Mouse (Mus musculus): ENCODE data around the gene D11Wsu47e. TPM values are rescaled to one million over a fixed set of nuclear protein-coding genes. Genes with fewer than 3 reads are reported as not detected.

The D11Wsu47e gene
- total RNA-seq, 2 experiments from 2014 or later, result 11.8 to 21.7 TPM

GRCm38 (mm10) chr11:113691318-113691717 lies 7.1 kb downstream of the D11Wsu47e start:
- no peak for ATAC-seq (replicated peaks; ENCODE audit: low FRiP score, low TSS enrichment, poor library complexity, severe bottlenecking)

DNA sequence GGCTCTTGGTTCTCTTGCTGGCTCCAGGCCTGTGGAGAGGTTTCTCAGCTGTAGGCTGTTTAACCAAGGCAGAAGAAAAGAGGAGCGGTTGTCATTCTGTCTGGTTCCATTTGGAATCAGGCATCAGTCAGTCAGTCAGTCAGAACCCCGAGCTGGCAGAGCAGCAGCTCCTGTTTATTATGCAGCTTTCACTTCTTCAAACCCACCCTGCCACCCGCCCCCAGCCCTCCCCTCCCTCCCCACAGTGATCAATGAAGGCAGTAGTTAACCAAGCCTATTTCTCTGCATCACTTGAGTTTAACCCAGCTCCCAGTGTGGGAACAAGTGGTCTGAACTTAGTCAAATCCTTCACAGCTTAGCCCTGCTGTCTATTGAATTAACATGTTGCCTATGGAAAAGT lies 7.6 kb downstream of the D11Wsu47e start:
- ATAC-seq (replicated peaks; ENCODE audit: low FRiP score, low TSS enrichment, poor library complexity, severe bottlenecking), result no peak

GRCm38 (mm10) chr11:113697571-113697970 lies 13.4 kb downstream of the D11Wsu47e start:
- ATAC-seq (replicated peaks; ENCODE audit: low FRiP score, low TSS enrichment, poor library complexity, severe bottlenecking), result no peak

GRCm38 (mm10) chr11:113698013-113698545 lies 13.9 kb downstream of the D11Wsu47e start:
- ATAC-seq (replicated peaks; ENCODE audit: low FRiP score, low TSS enrichment, poor library complexity, severe bottlenecking), result no peak

DNA sequence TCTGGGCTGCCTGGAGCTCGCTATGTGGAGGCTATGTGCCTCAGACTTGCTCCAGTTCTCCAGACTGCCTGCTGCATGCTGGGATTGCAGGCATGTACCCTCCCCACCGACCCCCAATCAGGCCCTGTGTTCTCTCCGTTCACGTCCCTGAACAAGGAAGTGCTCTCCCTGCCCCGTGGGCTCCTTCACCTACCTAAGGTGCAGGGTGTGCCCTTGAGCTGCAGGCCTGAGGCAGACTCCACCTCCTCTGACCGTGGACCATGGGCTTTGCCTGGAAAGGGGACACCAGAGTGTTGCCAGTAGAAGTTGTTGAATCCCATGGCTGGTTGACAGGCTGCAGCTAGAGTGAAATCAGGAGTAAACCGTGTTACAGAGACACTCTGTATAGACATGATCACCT lies 15.4 kb downstream of the D11Wsu47e start:
- no peak for ATAC-seq (replicated peaks; ENCODE audit: low FRiP score, low TSS enrichment, poor library complexity, severe bottlenecking)

DNA sequence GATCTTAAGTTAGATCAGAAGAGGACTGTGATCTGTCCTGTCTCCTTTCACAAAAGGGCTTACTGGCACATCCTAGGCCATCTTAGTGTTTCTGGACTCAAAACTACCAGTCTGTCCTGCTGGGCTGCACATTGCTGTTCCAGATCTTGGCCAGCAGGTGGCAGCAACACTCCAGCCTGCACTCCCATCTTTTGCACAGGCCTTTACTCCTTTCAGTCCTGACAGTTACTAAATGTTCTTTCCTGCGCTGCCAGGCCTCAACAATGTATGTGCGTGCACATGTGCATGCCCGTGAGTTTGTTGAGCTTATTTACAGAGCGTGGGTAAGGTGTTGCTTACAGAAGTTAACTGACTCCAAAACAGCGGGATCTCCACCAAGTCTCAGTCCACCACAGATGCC lies 19.5 kb downstream of the D11Wsu47e start:
- peak; percentile 80 for ATAC-seq (replicated peaks; ENCODE audit: low FRiP score, low TSS enrichment, poor library complexity, severe bottlenecking)

- ATAC-seq (replicated peaks; ENCODE audit: low FRiP score, low TSS enrichment, poor library complexity, severe bottlenecking), result no peak
Measured at GRCm38 (mm10) chr11:113705966-113706652, 21.9 kb downstream of the D11Wsu47e start.

DNA sequence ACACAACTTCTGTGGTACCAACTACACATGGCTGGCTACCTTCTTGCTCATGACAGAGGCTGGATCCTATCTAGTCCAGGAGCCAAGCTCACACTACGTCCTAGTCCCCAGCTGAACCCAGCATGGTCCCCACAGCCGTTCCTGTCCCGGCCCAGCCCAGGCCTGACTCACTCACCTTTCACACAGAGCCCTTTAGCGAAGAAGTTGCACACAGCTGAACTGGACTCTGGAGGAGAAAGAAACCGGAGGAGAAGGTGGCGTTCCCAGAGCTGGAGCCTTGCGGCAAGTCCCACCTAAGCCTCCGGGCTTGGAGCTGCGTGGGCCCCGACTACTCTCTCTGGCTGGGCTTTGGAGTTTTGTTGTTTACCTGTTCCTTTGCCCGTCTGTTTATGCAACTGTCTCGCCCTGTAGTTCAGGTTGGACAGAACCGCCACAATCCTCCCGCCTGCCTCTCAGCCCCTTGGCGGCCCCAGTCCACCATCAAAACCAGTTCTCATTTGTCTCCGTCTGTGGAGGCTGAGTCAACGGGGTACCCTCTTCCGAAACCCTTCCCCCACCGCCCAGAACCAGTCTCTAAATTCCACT lies 24.5 kb downstream of the D11Wsu47e start:
- ATAC-seq (replicated peaks; ENCODE audit: low FRiP score, low TSS enrichment, poor library complexity, severe bottlenecking), result no peak

DNA sequence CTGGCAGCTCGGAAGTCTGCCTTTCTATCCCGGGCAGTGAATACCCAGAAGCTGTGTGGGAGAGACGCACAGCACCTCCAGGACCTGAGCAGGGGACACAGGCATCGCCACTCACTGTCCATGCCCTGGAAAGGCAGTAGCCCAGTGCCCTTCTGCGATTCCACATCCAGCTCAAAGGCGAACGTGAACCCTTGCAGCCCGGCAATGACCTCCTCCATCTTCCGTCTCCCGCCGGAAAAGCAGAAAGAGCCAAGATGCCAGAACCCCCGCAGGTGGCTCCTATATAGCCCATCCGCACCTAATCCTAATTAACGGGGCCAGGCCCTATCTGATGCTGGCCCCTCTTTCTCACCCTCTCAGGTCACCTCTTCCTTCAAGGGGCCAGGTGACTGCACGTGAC lies 25.1 kb downstream of the D11Wsu47e start:
- ATAC-seq (replicated peaks; ENCODE audit: low FRiP score, low TSS enrichment, poor library complexity, severe bottlenecking), result no peak

DNA sequence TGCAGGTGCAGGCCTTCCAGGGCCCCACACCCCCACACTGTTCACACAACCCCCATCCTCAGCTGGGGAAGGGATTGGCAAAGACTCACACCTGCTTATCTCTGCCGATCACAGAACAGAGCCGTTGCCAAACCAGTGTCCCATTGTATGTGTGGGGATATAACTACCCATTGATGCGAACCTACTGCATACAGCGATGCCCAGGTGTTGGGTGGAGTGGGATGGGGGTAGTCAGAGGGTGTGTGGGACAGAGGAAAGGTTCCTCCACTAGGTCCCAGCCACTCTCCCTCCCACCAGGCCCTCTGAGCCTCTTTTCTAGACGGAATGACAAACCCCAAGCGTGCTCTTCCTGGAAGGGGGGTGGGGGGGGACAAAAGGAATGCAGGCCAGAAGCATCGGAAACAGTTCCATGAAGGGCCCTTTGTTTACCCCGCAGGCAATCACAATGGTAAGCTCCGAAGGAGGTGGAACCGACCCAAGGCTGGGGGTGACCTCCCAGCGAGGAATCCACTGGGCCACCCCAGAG lies 25.6 kb downstream of the D11Wsu47e start, which contains the start of gene Cpsf4l:
TSS of gene Cpsf4l (minus strand) at position 287 of the 526 bp plus-strand sequence.
- ATAC-seq (replicated peaks; ENCODE audit: low FRiP score, low TSS enrichment, poor library complexity, severe bottlenecking), result no peak

DNA sequence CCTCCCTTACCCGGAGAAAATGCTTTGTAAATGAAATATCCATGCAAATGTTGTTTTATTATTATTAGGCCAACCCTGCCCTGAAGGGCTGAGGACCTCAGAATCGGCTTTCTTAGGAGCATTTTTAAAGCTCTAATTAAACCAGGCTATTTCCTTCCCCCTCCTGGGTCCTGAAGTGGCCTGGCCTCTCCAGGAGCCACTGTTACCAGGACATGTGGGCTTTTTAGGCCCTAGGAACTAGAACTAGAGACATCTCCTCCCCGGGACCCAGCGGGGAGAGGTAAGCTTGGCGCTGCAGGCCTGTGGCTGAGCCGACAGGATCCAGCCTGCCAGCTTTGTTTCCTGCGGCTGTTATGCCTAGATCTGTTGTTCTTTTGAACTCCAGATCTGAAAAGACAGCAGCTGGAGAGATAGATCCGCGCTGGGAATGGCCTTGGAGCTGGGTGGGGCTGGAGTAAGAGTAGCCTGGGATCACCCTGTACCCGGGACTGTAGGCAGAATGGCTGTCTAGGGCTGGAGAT lies 26.1 kb downstream of the D11Wsu47e start:
- no peak for ATAC-seq (replicated peaks; ENCODE audit: low FRiP score, low TSS enrichment, poor library complexity, severe bottlenecking)

GRCm38 (mm10) chr11:113711061-113711460 lies 26.8 kb downstream of the D11Wsu47e start:
- ATAC-seq (replicated peaks; ENCODE audit: low FRiP score, low TSS enrichment, poor library complexity, severe bottlenecking), result no peak

- peak; percentile 96 for ATAC-seq (replicated peaks; ENCODE audit: low FRiP score, low TSS enrichment, poor library complexity, severe bottlenecking)
Measured at GRCm38 (mm10) chr11:113715078-113715674, 31.0 kb downstream of the D11Wsu47e start.

DNA sequence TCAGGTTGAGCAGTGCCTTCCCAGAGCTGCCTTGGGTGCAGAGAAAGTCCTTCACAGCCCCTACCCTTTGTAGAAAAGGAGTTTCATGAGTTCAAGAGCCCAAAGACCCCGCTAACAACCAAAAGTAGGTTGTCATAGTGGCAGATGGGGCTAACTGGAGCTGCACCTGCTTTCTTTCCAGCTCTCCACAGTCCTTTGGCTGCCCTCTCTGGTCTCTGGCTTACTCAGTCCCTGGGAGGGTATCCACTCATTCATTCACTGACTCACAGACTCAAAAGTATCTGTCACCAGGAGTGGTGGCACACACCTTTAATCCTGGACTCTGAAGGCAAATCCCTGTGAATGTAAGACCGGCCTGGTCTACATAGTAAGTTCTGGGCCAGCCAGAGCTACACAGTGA lies 31.9 kb downstream of the D11Wsu47e start:
- ATAC-seq (replicated peaks; ENCODE audit: low FRiP score, low TSS enrichment, poor library complexity, severe bottlenecking), result no peak

GRCm38 (mm10) chr11:113717767-113718424 lies 33.7 kb downstream of the D11Wsu47e start:
- no peak for ATAC-seq (replicated peaks; ENCODE audit: low FRiP score, low TSS enrichment, poor library complexity, severe bottlenecking)

DNA sequence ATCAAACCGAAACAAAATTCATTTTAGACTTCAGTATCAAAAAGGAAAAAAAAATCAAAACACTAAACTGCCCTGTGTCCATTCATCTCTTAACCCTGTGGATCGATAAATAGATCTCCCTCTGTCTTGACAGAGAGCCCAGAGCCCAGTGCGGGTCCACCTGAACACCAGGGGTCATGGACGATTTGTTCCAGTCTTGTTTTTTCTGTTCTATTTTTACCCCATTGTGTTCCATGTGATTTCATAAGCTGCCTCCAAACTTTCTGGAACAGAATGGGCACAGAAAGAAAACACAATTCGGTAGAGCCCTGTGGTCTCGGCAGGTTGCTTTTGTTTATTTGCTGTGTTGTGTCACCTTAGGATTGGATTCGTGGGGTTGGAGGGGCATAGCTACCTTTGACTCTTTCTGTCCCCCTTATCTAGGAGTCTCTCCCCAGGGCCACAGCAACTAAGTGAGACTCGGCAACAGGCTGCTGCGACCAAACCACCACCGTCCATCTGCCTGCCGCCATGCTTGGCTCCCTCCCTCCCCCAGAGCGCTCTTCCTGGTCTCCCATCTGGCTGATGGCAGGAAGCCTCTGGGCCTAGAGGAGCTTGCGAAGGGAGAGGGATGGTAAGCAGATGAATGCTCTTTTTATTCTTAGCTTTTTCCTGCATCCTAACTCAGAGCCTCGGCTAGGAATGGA lies 38.3 kb downstream of the D11Wsu47e start:
- ATAC-seq (replicated peaks; ENCODE audit: low FRiP score, low TSS enrichment, poor library complexity, severe bottlenecking), result no peak

GRCm38 (mm10) chr11:113725235-113726048 lies 41.2 kb downstream of the D11Wsu47e start:
- ATAC-seq (replicated peaks; ENCODE audit: low FRiP score, low TSS enrichment, poor library complexity, severe bottlenecking), result no peak

Data from megakaryocyte-erythroid progenitor cell, adult 5-6 weeks (primary cell).